Mouse (Mus musculus): ENCODE results near the gene Fxyd2.

The Fxyd2 gene

GRCm38 (mm10) chr9:45429392-45429791 lies 29.9 kb downstream of the Fxyd2 start:
- no peak for DNase-seq (ENCODE audit: low spot score in 2 of 2)

GRCm38 (mm10) chr9:45429951-45430697 lies 30.7 kb downstream of the Fxyd2 start:
- no peak for DNase-seq (ENCODE audit: low spot score in 2 of 2)

GRCm38 (mm10) chr9:45430698-45430959 lies 31.2 kb downstream of the Fxyd2 start:
- no peak for DNase-seq (ENCODE audit: low spot score in 2 of 2)

- no peak for DNase-seq (ENCODE audit: low spot score in 2 of 2)
Measured at GRCm38 (mm10) chr9:45431150-45431549, 31.7 kb downstream of the Fxyd2 start.

- DNase-seq (ENCODE audit: low spot score in 2 of 2): peak in 1 of 2 experiments; percentile 64
Measured at GRCm38 (mm10) chr9:45432639-45433038, 33.2 kb downstream of the Fxyd2 start.

GRCm38 (mm10) chr9:45433119-45433518 lies 33.6 kb downstream of the Fxyd2 start:
- no peak for DNase-seq (ENCODE audit: low spot score in 2 of 2)

- DNase-seq (ENCODE audit: low spot score in 2 of 2): no peak
Measured at GRCm38 (mm10) chr9:45434171-45434570, 34.7 kb downstream of the Fxyd2 start.

- DNase-seq (ENCODE audit: low spot score in 2 of 2): no peak
Measured at GRCm38 (mm10) chr9:45439025-45439424, 39.6 kb downstream of the Fxyd2 start.

- no peak for DNase-seq (ENCODE audit: low spot score in 2 of 2)
Measured at GRCm38 (mm10) chr9:45440083-45440784, 40.8 kb downstream of the Fxyd2 start.

- no peak for DNase-seq (ENCODE audit: low spot score in 2 of 2)
Measured at GRCm38 (mm10) chr9:45444251-45444798, 44.9 kb downstream of the Fxyd2 start.

- DNase-seq (ENCODE audit: low spot score in 2 of 2): no peak
Measured at GRCm38 (mm10) chr9:45449658-45450057, 50.2 kb downstream of the Fxyd2 start.

GRCm38 (mm10) chr9:45451346-45451745 lies 51.9 kb downstream of the Fxyd2 start:
- DNase-seq (ENCODE audit: low spot score in 2 of 2): no peak

- DNase-seq (ENCODE audit: low spot score in 2 of 2): no peak
Measured at GRCm38 (mm10) chr9:45454032-45454431, 54.6 kb downstream of the Fxyd2 start.

- DNase-seq (ENCODE audit: low spot score in 2 of 2): no peak
Measured at GRCm38 (mm10) chr9:45454889-45455610, 55.6 kb downstream of the Fxyd2 start.

GRCm38 (mm10) chr9:45457200-45457599 lies 57.7 kb downstream of the Fxyd2 start:
- DNase-seq (ENCODE audit: low spot score in 2 of 2): no peak

- no peak for DNase-seq (ENCODE audit: low spot score in 2 of 2)
Measured at GRCm38 (mm10) chr9:45458363-45458762, 58.9 kb downstream of the Fxyd2 start.

Measured in right cerebral cortex, postnatal 36 days (tissue).